Mouse (Mus musculus): ENCODE data around the gene Tm2d3. TPM values are rescaled to one million over a fixed set of nuclear protein-coding genes. Genes with fewer than 3 reads are reported as not detected.
A peak's percentile ranks its signal among the peaks of the same experiment; 100 is the strongest.

Gene Tm2d3
- polyA plus RNA-seq, 1 experiment from 2014 or later, result 85.2 TPM

DNA sequence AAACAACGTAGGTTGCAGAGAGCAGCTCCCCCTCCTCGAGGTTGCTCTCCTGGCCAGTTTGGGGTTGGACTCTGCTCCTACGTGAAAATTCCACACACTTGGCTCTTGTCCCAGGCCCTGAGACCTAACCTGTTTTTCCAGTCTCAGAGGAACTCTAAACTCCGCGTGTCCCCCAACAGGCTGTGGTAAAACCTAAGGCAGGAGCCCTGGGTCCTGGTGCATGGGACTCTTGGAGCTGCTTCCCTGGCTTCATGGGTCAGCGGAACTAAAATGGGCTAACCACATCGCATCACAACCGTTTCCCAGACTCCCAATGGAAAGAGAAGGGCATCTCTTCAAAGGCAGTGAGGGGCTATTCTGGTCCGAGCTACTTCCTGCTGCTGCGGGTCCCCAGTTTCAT is 1.9 kb downstream of the Tm2d3 start:
- H3K9me3 ChIP-seq (ENCODE audit: control insufficient read depth, low read length), result no peaks in the 10 kb centered on the region
- H3K36me3 ChIP-seq (ENCODE audit: control insufficient read depth, insufficient read depth, low read length), result peaks cover 29% of the 10 kb centered on the region
- no peak for DNase-seq
- under 1% methylated on average over 10 of the region's 10 CpGs for WGBS
- H3K27me3 ChIP-seq (ENCODE audit: control insufficient read depth, insufficient read depth, low read length), result no peaks in the 10 kb centered on the region
- H3K4me3 ChIP-seq (replicated peaks; ENCODE audit: low read depth, low read length), result peak overlapping the region; percentile 79
- peak overlapping the region; percentile 82 for H3K27ac ChIP-seq (replicated peaks; ENCODE audit: low read depth, low read length)
- no peak for ATAC-seq (ENCODE audit: low FRiP score, low TSS enrichment)
- H3K4me1 ChIP-seq (ENCODE audit: control insufficient read depth, insufficient read depth, low read length), result peaks cover 14% of the 10 kb centered on the region
- H3K4me2 ChIP-seq (ENCODE audit: low read length), result peak overlapping the region; percentile 82
- H3K9ac ChIP-seq (replicated peaks; ENCODE audit: low read length), result peak overlapping the region; percentile 77

DNA sequence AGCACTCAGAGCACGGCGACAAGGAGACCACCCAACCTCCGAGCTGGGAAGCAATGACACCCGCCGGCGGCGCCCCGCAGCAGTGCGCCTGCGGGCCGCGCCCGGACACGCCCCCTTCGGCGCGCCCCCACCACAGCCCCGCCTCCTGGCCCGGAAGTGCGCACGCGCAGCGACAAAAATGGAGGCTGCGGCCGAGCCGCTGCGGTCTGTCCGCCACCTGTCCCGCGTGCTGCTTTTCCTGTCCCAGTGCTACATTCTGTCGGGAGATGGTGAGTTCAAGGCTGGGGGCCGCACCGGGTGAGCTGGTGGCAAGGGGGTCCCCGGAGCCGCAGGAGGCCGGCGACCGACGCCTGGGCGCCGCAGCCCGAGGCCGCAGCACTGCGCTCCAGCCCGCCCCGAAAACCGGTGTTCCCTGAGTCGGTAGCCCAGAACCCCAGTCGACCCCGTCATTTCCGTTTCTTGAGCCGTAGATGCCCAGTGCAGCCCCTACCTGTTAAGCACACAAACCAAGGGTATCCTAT is 2.4 kb downstream of the Tm2d3 start:
- Histone ChIP-seq H3K27me3 (ENCODE audit: control insufficient read depth, insufficient read depth, low read length) (no peaks in the 10 kb centered on the region), H3K27ac (replicated peaks; ENCODE audit: low read depth, low read length) (peak overlapping the region; percentile 82), H3K4me2 (ENCODE audit: low read length) (peak overlapping the region; percentile 82), H3K4me3 (replicated peaks; ENCODE audit: low read depth, low read length) (peak overlapping the region; percentile 79), H3K9me3 (ENCODE audit: control insufficient read depth, low read length) (no peaks in the 10 kb centered on the region), H3K36me3 (ENCODE audit: control insufficient read depth, insufficient read depth, low read length) (peaks cover 34% of the 10 kb centered on the region), H3K4me1 (ENCODE audit: control insufficient read depth, insufficient read depth, low read length) (peaks cover 14% of the 10 kb centered on the region), H3K9ac (replicated peaks; ENCODE audit: low read length) (peak overlapping the region; percentile 77)
- DNase-seq (peak; percentile 95), ATAC-seq (ENCODE audit: low FRiP score, low TSS enrichment) (peak; percentile 95)
- under 1% methylated on average over 52 of the region's 52 CpGs for WGBS

DNA sequence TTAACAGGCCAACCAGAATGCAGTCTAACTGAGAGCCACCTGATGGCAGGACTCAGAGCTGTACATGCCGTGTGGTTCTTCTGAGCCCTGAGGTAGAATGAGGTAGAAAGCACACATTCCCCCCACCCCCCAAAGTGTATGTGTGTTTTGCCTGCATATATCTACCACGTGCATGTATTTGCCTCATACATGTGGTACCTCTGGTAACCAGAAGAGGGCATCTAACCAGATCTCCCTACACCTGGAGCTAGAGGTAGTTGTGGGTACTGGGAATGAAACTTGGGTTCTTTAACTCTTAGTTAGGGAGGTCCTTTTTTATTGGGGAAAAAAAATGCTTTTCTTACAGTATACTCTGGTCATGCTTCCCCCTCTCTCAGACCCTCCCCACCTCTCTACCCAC is 5.5 kb downstream of the Tm2d3 start:
- DNase-seq (peak; percentile 29), ATAC-seq (ENCODE audit: low FRiP score, low TSS enrichment) (no peak)

DNA sequence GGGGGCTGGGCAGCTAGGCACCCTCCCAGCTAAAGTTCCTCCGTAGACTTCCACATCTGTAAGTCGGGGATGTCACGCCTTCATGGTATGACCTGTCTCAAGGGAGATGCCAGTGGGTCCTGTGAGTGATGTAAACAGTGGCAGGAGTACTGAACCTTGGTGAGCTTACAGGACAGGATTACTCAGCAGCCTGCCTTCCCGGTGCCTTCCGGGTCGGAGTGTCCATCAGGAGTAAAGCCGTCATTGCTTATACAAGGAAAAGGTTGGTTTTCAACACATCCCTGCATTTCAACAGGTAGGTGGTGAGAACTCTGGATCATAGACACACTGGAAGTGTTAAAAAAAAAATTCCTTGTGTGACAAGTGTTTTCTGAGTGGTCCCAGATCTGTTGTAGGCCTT is 11.1 kb downstream of the Tm2d3 start:
- H3K9me3 ChIP-seq (ENCODE audit: control insufficient read depth, low read length), result no peaks in the 10 kb centered on the region
- 92% methylated on average over 7 of the region's 7 CpGs for WGBS
- H3K4me1 ChIP-seq (ENCODE audit: control insufficient read depth, insufficient read depth, low read length), result no peaks in the 10 kb centered on the region
- no peaks in the 10 kb centered on the region for H3K27me3 ChIP-seq (ENCODE audit: control insufficient read depth, insufficient read depth, low read length)
- H3K4me2 ChIP-seq (ENCODE audit: low read length), result no peak overlapping the region
- no peak overlapping the region for H3K4me3 ChIP-seq (replicated peaks; ENCODE audit: low read depth, low read length)
- no peak for ATAC-seq (ENCODE audit: low FRiP score, low TSS enrichment)
- H3K27ac ChIP-seq (replicated peaks; ENCODE audit: low read depth, low read length), result no peak overlapping the region
- DNase-seq, result no peak
- peaks cover 56% of the 10 kb centered on the region for H3K36me3 ChIP-seq (ENCODE audit: control insufficient read depth, insufficient read depth, low read length)
- no peak overlapping the region for H3K9ac ChIP-seq (replicated peaks; ENCODE audit: low read length)

More for the DNA sequence above, 5.5 kb downstream of the Tm2d3 start:
- 57% methylated on average over 2 of the region's 2 CpGs for WGBS
- H3K9ac ChIP-seq (replicated peaks; ENCODE audit: low read length), result no peak overlapping the region
- peaks cover 14% of the 10 kb centered on the region for H3K4me1 ChIP-seq (ENCODE audit: control insufficient read depth, insufficient read depth, low read length)
- no peak overlapping the region for H3K27ac ChIP-seq (replicated peaks; ENCODE audit: low read depth, low read length)
- H3K4me2 ChIP-seq (ENCODE audit: low read length), result no peak overlapping the region
- H3K27me3 ChIP-seq (ENCODE audit: control insufficient read depth, insufficient read depth, low read length), result no peaks in the 10 kb centered on the region
- H3K9me3 ChIP-seq (ENCODE audit: control insufficient read depth, low read length), result no peaks in the 10 kb centered on the region
- H3K36me3 ChIP-seq (ENCODE audit: control insufficient read depth, insufficient read depth, low read length), result peaks cover 65% of the 10 kb centered on the region
- H3K4me3 ChIP-seq (replicated peaks; ENCODE audit: low read depth, low read length), result no peak overlapping the region

DNA sequence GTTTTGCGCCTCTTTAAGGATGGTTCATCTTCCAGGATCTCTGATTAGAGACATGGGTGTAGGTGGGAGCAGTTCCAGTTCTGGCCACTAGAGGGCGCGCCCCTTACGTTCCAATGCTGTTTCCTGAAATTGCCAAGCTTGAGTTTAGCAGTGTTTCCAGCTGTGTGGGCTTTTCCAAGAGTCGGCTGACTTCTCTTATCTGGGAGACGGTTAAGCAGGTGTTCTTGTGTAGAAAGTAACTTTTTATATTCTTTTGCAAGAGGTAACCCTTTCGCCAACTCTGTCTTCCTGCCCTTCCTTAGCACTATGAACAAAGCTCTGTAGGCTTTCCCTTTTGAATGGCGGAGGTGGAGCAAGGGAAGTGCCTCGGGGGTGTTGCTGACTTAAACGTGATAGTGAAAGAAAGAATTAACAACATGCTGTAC is 13.9 kb downstream of the Tm2d3 start:
- no peak for ATAC-seq (ENCODE audit: low FRiP score, low TSS enrichment)
- H3K9me3 ChIP-seq (ENCODE audit: control insufficient read depth, low read length), result no peaks in the 10 kb centered on the region
- no peaks in the 10 kb centered on the region for H3K27me3 ChIP-seq (ENCODE audit: control insufficient read depth, insufficient read depth, low read length)
- H3K9ac ChIP-seq (replicated peaks; ENCODE audit: low read length), result no peak overlapping the region
- peaks cover 28% of the 10 kb centered on the region for H3K36me3 ChIP-seq (ENCODE audit: control insufficient read depth, insufficient read depth, low read length)
- 14% methylated on average over 10 of the region's 10 CpGs for WGBS
- no peaks in the 10 kb centered on the region for H3K4me1 ChIP-seq (ENCODE audit: control insufficient read depth, insufficient read depth, low read length)
- no peak overlapping the region for H3K27ac ChIP-seq (replicated peaks; ENCODE audit: low read depth, low read length)
- peak; percentile 93 for DNase-seq
- H3K4me2 ChIP-seq (ENCODE audit: low read length), result peak overlapping the region; percentile 28; the same call in 1 of the 2 replicates
- no peak overlapping the region for H3K4me3 ChIP-seq (replicated peaks; ENCODE audit: low read depth, low read length)

- H3K9ac ChIP-seq (replicated peaks; ENCODE audit: low read length), result no peak overlapping the region
- ATAC-seq (ENCODE audit: low FRiP score, low TSS enrichment) (no peak), DNase-seq (no peak)
- no peaks in the 10 kb centered on the region for H3K9me3 ChIP-seq (ENCODE audit: control insufficient read depth, low read length)
- H3K27ac ChIP-seq (replicated peaks; ENCODE audit: low read depth, low read length), result no peak overlapping the region
- no peak overlapping the region for H3K4me3 ChIP-seq (replicated peaks; ENCODE audit: low read depth, low read length)
- 84% methylated on average over 1 of the region's 1 CpGs for WGBS
- no peaks in the 10 kb centered on the region for H3K27me3 ChIP-seq (ENCODE audit: control insufficient read depth, insufficient read depth, low read length)
- no peak overlapping the region for H3K4me2 ChIP-seq (ENCODE audit: low read length)
- H3K36me3 ChIP-seq (ENCODE audit: control insufficient read depth, insufficient read depth, low read length), result no peaks in the 10 kb centered on the region
- H3K4me1 ChIP-seq (ENCODE audit: control insufficient read depth, insufficient read depth, low read length), result no peaks in the 10 kb centered on the region
Observed at GRCm38 (mm10) chr7:65708506-65708905, 17.5 kb downstream of the Tm2d3 start.

GRCm38 (mm10) chr7:65710301-65710700 is 19.3 kb downstream of the Tm2d3 start:
- H3K9me3 ChIP-seq (ENCODE audit: control insufficient read depth, low read length), result no peaks in the 10 kb centered on the region

GRCm38 (mm10) chr7:65713782-65714181 is 22.8 kb downstream of the Tm2d3 start:
- peak; percentile 25 for DNase-seq
- H3K9me3 ChIP-seq (ENCODE audit: control insufficient read depth, low read length), result no peaks in the 10 kb centered on the region
- no peak overlapping the region for H3K4me2 ChIP-seq (ENCODE audit: low read length)
- no peak for ATAC-seq (ENCODE audit: low FRiP score, low TSS enrichment)
- H3K4me1 ChIP-seq (ENCODE audit: control insufficient read depth, insufficient read depth, low read length), result no peaks in the 10 kb centered on the region
- H3K9ac ChIP-seq (replicated peaks; ENCODE audit: low read length), result no peak overlapping the region
- no peak overlapping the region for H3K27ac ChIP-seq (replicated peaks; ENCODE audit: low read depth, low read length)
- WGBS, result 58% methylated on average over 5 of the region's 5 CpGs
- H3K27me3 ChIP-seq (ENCODE audit: control insufficient read depth, insufficient read depth, low read length), result no peaks in the 10 kb centered on the region
- no peak overlapping the region for H3K4me3 ChIP-seq (replicated peaks; ENCODE audit: low read depth, low read length)
- no peaks in the 10 kb centered on the region for H3K36me3 ChIP-seq (ENCODE audit: control insufficient read depth, insufficient read depth, low read length)

More at GRCm38 (mm10) chr7:65710301-65710700, 19.3 kb downstream of the Tm2d3 start:
- Histone ChIP-seq H3K4me2 (ENCODE audit: low read length) (no peak overlapping the region), H3K4me1 (ENCODE audit: control insufficient read depth, insufficient read depth, low read length) (no peaks in the 10 kb centered on the region), H3K9ac (replicated peaks; ENCODE audit: low read length) (no peak overlapping the region), H3K27ac (replicated peaks; ENCODE audit: low read depth, low read length) (no peak overlapping the region), H3K27me3 (ENCODE audit: control insufficient read depth, insufficient read depth, low read length) (no peaks in the 10 kb centered on the region), H3K36me3 (ENCODE audit: control insufficient read depth, insufficient read depth, low read length) (no peaks in the 10 kb centered on the region), H3K4me3 (replicated peaks; ENCODE audit: low read depth, low read length) (no peak overlapping the region)
- DNase-seq (no peak), ATAC-seq (ENCODE audit: low FRiP score, low TSS enrichment) (no peak)
- 88% methylated on average over 3 of the region's 3 CpGs for WGBS

DNA sequence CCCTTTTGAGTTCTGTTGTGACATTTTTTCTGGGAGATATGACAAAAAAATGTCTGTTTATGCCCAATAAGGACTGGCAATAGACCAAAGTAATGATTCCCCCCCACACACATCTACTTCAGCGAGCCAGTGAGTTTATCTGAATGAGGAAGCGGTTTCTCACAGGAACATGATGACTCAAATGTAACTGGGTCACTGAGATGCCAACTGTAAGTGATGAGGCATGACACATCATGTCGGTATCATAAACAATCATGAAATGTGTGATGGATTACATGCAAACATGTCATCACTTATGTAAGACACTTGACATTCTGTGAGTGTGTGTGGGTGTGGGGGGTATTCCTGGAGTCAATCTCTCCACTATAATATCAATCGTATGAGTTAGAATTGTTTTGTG is 23.3 kb downstream of the Tm2d3 start:
- H3K9me3 ChIP-seq (ENCODE audit: control insufficient read depth, low read length), result no peaks in the 10 kb centered on the region
- no peak overlapping the region for H3K27ac ChIP-seq (replicated peaks; ENCODE audit: low read depth, low read length)
- no peak overlapping the region for H3K4me2 ChIP-seq (ENCODE audit: low read length)
- no peak for DNase-seq
- no peaks in the 10 kb centered on the region for H3K36me3 ChIP-seq (ENCODE audit: control insufficient read depth, insufficient read depth, low read length)
- H3K4me1 ChIP-seq (ENCODE audit: control insufficient read depth, insufficient read depth, low read length), result no peaks in the 10 kb centered on the region
- 92% methylated on average over 4 of the region's 4 CpGs for WGBS
- no peaks in the 10 kb centered on the region for H3K27me3 ChIP-seq (ENCODE audit: control insufficient read depth, insufficient read depth, low read length)
- ATAC-seq (ENCODE audit: low FRiP score, low TSS enrichment), result no peak
- no peak overlapping the region for H3K4me3 ChIP-seq (replicated peaks; ENCODE audit: low read depth, low read length)
- no peak overlapping the region for H3K9ac ChIP-seq (replicated peaks; ENCODE audit: low read length)

Data from midbrain, embryonic 14.5 days (tissue).